Mouse (Mus musculus) C2C12 (cell line): Measurements from ENCODE around the gene Gpr153. TPM values are rescaled to one million over a fixed set of nuclear protein-coding genes. Genes with fewer than 3 reads are reported as not detected.
A peak's percentile ranks its signal among the peaks of the same experiment; 100 is the strongest.

ENCODE experiments used
- H3K27me3 ChIP-seq: one replicate; pipeline ENCODE4 v1.6.1; 2011; ENCODE audit not compliant: control insufficient read depth, insufficient read depth, insufficient read length
- H3K36me3 ChIP-seq: one replicate; pipeline ENCODE4 v1.6.1; 2011; ENCODE audit not compliant: control insufficient read depth, insufficient read depth
- H3K4me3 ChIP-seq: one replicate; pipeline ENCODE4 v1.5.1; 2011; ENCODE audit warnings: mild to moderate bottlenecking, control low read depth; ENCODE audit not compliant: poor library complexity, insufficient read depth, severe bottlenecking
- H3K79me2 ChIP-seq: one replicate; pipeline ENCODE4 v1.6.1; 2011; ENCODE audit not compliant: control insufficient read depth, insufficient read depth
- H3K79me3 ChIP-seq: one replicate; pipeline ENCODE4 v1.6.1; 2011; ENCODE audit warnings: low read depth, control low read depth
- H3ac ChIP-seq: one replicate; pipeline ENCODE3; 2011; ENCODE audit warnings: low read depth; ENCODE audit not compliant: control insufficient read depth, insufficient read length
- CEBPB ChIP-seq: IDR thresholded peaks from one replicate; pipeline ENCODE4 v1.6.1; 2011; ENCODE audit warnings: low read depth, mild to moderate bottlenecking, control low read depth, moderate library complexity
- CTCF ChIP-seq: IDR thresholded peaks from one replicate; pipeline ENCODE4 v1.5.1; 2011; ENCODE audit not compliant: control insufficient read depth, insufficient read depth, insufficient read length
- FOSL1 ChIP-seq: IDR thresholded peaks from one replicate; pipeline ENCODE4 v1.8.0; 2011; ENCODE audit warnings: mild to moderate bottlenecking, low read length; ENCODE audit not compliant: poor library complexity, insufficient read depth, severe bottlenecking
- MAX ChIP-seq: IDR thresholded peaks from one replicate; pipeline ENCODE4 v1.6.1; 2011; ENCODE audit warnings: mild to moderate bottlenecking, control low read depth
- MYOD1 ChIP-seq: IDR thresholded peaks from one replicate; pipeline ENCODE4 v1.6.1; 2011; ENCODE audit warnings: low read depth; ENCODE audit not compliant: control insufficient read depth, insufficient read length
- MYOG ChIP-seq: IDR thresholded peaks from one replicate; pipeline ENCODE4 v1.6.1; 2011; ENCODE audit not compliant: control insufficient read depth, insufficient read length; ENCODE audit errors: extremely low read depth
- USF1 ChIP-seq: IDR thresholded peaks from one replicate; pipeline ENCODE4 v1.6.1; 2011; ENCODE audit warnings: low read depth, mild to moderate bottlenecking, control low read depth, moderate library complexity
- polyA plus RNA-seq: library from polyadenylated mRNA; unstranded; fragments of >200 nt; fragmentation: generic; extraction: Trizol; gene quantifications from one replicate; pipeline ENCODE4 v1.2.1, GENCODE M21; 2012; ENCODE audit warnings: missing spikeins

The Gpr153 gene
- polyA plus RNA-seq, 1 experiment: 5.4 TPM

DNA sequence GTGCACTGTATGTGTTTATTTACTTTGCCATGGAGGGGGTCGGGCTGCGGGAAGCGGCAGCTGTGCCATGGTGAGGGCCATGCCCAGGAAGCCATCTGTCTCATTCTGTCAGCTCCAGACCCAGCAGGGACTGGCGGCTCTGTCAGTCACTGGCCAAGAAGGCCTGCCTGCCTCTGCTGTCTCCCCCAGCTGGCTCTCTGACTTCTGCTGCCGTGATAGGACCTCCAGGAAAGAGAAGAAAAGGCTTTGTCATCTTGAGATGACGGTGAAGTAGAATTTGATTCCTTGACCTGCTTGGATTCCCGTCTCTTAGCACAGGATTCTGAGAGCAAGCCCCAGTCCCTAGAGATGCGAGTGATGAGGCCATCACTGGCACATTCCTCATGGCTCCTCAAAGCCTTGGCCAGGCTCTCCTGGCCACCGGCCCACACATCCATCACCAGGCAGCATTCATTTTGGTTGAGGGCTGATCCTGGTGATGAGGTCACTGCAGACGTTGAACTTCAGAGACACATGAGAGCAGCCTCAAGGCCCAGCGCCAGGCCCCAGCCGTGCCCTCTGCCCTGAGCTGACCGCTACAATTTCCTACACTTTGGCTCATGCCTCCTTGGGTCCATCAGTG lies 6.2 kb upstream of the Gpr153 start:
- H3K36me3 ChIP-seq: peaks cover 40% of the 10 kb centered on the region
- H3K27me3 ChIP-seq: no peaks in the 10 kb centered on the region
- H3ac ChIP-seq: no peak overlapping the region
- H3K79me2 ChIP-seq: no peaks in the 10 kb centered on the region
- H3K4me3 ChIP-seq: no peak overlapping the region
- H3K79me3 ChIP-seq: no peaks in the 10 kb centered on the region
- peak; percentile 67 for TF ChIP-seq MAX
- TF ChIP-seq CTCF: no peak
- peak; percentile 6 for TF ChIP-seq CEBPB
- TF ChIP-seq MYOD1: peak; percentile 98
- no peak for TF ChIP-seq FOSL1
- no peak for TF ChIP-seq MYOG
- TF ChIP-seq USF1: no peak

DNA sequence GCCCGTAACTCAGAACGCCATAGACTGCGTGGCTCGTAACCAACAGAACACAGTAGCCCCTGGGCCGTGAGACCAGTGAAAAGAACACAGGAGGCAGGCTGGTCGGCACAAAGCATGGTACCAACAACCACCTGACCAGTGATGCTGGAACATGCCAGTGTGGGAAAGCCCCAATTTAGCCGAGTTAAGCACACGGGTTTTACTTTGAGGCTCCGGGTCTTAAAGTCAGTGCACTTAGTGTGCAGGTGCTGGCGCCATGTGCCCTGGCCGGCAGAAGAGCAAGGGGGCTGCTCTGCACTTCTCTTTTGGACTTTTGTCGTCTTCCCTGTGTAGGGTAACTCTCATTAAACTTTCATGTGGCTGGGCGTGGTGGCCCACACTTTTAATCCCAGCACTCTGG lies 4.1 kb upstream of the Gpr153 start:
- Histone ChIP-seq H3ac (no peak overlapping the region), H3K36me3 (peaks cover 23% of the 10 kb centered on the region), H3K79me3 (no peaks in the 10 kb centered on the region), H3K27me3 (no peaks in the 10 kb centered on the region), H3K4me3 (no peak overlapping the region), H3K79me2 (no peaks in the 10 kb centered on the region)
- TF ChIP-seq FOSL1: no peak
- no peak for TF ChIP-seq MYOG
- no peak for TF ChIP-seq MYOD1
- no peak for TF ChIP-seq MAX
- no peak for TF ChIP-seq USF1
- no peak for TF ChIP-seq CEBPB
- TF ChIP-seq CTCF: no peak

DNA sequence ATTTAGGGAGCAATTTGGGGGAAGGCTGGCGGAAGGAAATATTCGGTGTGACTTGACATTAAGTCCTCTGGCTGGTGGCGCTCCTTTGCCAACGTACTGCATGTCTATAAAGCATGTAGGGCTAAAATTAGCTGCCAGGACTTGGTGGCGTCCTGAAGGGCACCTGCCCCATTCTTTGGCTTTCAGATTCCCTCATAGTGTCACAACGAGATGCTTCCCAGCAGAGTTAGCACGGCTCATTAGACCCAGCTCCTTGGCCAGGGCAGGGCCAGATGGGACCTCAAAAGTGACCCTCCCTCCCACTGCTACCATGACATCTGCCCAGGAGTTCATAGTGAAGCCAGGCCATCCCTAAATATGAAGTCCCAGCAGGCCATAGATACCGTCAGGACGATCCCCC lies 3.4 kb upstream of the Gpr153 start:
- peaks cover 20% of the 10 kb centered on the region for H3K36me3 ChIP-seq
- TF ChIP-seq MYOG (no peak), MYOD1 (no peak), MAX (no peak), USF1 (no peak), FOSL1 (no peak), CTCF (no peak), CEBPB (no peak)

DNA sequence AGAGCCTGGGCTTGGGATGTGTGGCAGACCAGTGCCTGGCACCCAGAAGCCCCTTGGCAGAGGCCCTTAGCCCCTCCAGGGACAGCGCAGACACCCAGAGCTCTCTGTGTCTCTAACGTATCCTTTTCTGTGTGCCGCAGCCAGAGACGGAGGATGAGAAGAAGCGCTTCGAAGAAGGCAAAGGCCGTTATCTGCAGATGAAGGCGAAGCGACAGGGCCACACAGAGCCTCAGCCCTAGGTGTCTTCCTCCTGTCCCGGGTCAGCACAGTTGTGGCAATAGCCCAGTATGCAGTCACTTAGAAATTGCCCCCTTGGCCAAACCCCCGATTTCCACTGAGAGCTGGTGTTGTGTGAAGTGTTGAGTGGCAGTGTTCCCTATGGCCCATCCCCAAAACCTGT lies 2.7 kb upstream of the Gpr153 start:
- Histone ChIP-seq H3K36me3 (peaks cover 16% of the 10 kb centered on the region), H3K27me3 (no peaks in the 10 kb centered on the region), H3K79me3 (no peaks in the 10 kb centered on the region)

More for the DNA sequence above, 3.4 kb upstream of the Gpr153 start:
- H3ac ChIP-seq: no peak overlapping the region
- no peaks in the 10 kb centered on the region for H3K79me3 ChIP-seq
- no peaks in the 10 kb centered on the region for H3K79me2 ChIP-seq
- H3K4me3 ChIP-seq: no peak overlapping the region
- no peaks in the 10 kb centered on the region for H3K27me3 ChIP-seq

GRCm38 (mm10) chr4:152272006-152272405 lies 2.0 kb upstream of the Gpr153 start:
- H3K79me3 ChIP-seq: no peaks in the 10 kb centered on the region
- no peak overlapping the region for H3ac ChIP-seq
- peaks cover 16% of the 10 kb centered on the region for H3K36me3 ChIP-seq
- no peaks in the 10 kb centered on the region for H3K27me3 ChIP-seq
- TF ChIP-seq MYOG (no peak), USF1 (no peak), FOSL1 (no peak), CTCF (no peak), CEBPB (no peak), MYOD1 (no peak), MAX (no peak)
- no peak overlapping the region for H3K4me3 ChIP-seq
- no peaks in the 10 kb centered on the region for H3K79me2 ChIP-seq

More for the DNA sequence above, 2.7 kb upstream of the Gpr153 start:
- Histone ChIP-seq H3K79me2 (no peaks in the 10 kb centered on the region), H3ac (no peak overlapping the region), H3K4me3 (no peak overlapping the region)
- TF ChIP-seq MYOD1 (no peak), USF1 (no peak), FOSL1 (no peak), CEBPB (no peak), MYOG (no peak), CTCF (no peak), MAX (no peak)

DNA sequence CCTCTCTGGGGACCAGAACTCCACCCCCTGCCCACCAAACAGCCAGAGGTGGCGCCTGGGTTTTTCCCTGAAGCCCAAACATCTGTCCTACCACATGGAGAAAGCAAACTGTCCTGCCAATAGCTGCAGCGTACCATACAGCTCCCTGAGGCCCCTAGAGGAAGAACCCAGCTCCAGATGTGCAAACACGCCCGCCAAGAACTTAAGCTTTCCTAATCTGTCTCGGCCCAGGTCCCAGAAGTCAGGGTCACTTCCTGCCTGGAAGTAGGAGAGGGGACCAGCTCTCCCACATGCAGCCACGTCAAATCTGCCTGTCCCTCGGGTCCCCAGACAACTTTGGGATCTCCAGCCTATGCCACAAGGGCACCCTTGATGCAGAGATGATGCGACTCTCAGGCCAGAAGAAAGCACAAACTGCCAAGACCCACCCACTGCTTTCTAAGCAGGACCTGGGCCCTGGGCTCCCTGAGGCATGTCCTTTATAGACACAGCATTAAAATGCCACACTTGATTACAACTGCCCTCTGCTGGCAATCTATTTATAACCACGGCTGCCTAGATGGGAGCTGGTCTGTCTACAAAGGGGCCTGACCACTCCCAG lies 1.5 kb upstream of the Gpr153 start:
- TF ChIP-seq MYOG (no peak), USF1 (no peak), CEBPB (no peak), FOSL1 (no peak), MYOD1 (no peak), CTCF (no peak), MAX (no peak)
- Histone ChIP-seq H3K27me3 (no peaks in the 10 kb centered on the region), H3K4me3 (no peak overlapping the region), H3ac (no peak overlapping the region), H3K79me3 (no peaks in the 10 kb centered on the region), H3K79me2 (no peaks in the 10 kb centered on the region), H3K36me3 (peaks cover 16% of the 10 kb centered on the region)
